In genomic region chr9:21786906-21787305, GRCm38 (mm10) we compare ENCODE assay signal across 9 mouse cellular contexts. TPM values are rescaled to one million over a fixed set of nuclear protein-coding genes. Genes with fewer than 3 reads are reported as not detected.
DNase-seq lines count a peak whose midpoint lies in the region; ATAC-seq and TF ChIP-seq lines count a peak whose summit lies in the region.
"Had no signal": no experiment of that assay in that cellular context is flagged by ENCODE, and none has a peak within 500 bp of the region (broad histone marks: within the 10 kb centered on the region; RNA-seq: fewer than 3 reads in every experiment).

No protein-coding gene starts in this region.

- H3K4me3 ChIP-seq in heart, adult 2 months = no peak overlapping the region
- no peak overlapping the region for H3K4me3 ChIP-seq in heart, embryonic 10.5 days
- H3K4me3 ChIP-seq in embryonic facial prominence, embryonic 13.5 days = no peak overlapping the region
- no peak overlapping the region for H3K4me3 ChIP-seq in heart, postnatal 0 days (ENCODE audit: low read depth, low read length)
- H3K4me3 ChIP-seq: liver, embryonic 15.5 days had no signal

- TF ChIP-seq POLR2A in heart, adult 2 months (IDR thresholded peaks at IDR 0.05; ENCODE audit: insufficient read depth, low read depth, low read length) = no peak

- no peak overlapping the region for H3K9ac ChIP-seq in heart, adult 2 months (ENCODE audit: low read depth, low read length)
- H3K9ac ChIP-seq in embryonic facial prominence, embryonic 13.5 days = peak overlapping the region; percentile 4; the same call in 1 of the 2 replicates
- no peak overlapping the region for H3K9ac ChIP-seq in heart, postnatal 0 days (replicated peaks; ENCODE audit: low read depth, low read length)
- H3K9ac ChIP-seq: liver, embryonic 15.5 days had no signal

- intact Hi-C loops in heart, adult 2 months (cut with DNase I) = loop anchor here (1.0 kb wide), 1 partner anchor 17 kb away; no protein-coding TSS in a partner anchor

- H3K4me2 ChIP-seq in embryonic facial prominence, embryonic 13.5 days = no peak overlapping the region
- no peak overlapping the region for H3K4me2 ChIP-seq in heart, postnatal 0 days (ENCODE audit: low read depth, low read length)
- H3K4me2 ChIP-seq: liver, embryonic 15.5 days had no signal

- DNase-seq in heart, adult 2 months = peak; percentile 71 to 83
- no peak for DNase-seq in heart, embryonic 10.5 days (ENCODE audit: low spot score)
- peak; percentile 81 for DNase-seq in adrenal gland, postnatal 10 days
- DNase-seq in heart, postnatal 0 days (ENCODE audit: low spot score) = peak; percentile 68
- DNase-seq in layer of hippocampus, adult 9-10 months (ENCODE audit: low spot score) = peak; percentile 31
- peak; percentile 74 to 81 for DNase-seq in lung, postnatal 4 days
- DNase-seq in spleen, postnatal 4 days (ENCODE audit: low spot score in 2 of 2) = peak; percentile 45 to 83

- 8% methylated on average over 6 of the region's 6 CpGs for WGBS in heart, adult 2 months
- WGBS in heart, embryonic 10.5 days = 6% methylated on average over 6 of the region's 6 CpGs
- 10% methylated on average over 6 of the region's 6 CpGs for WGBS in embryonic facial prominence, embryonic 13.5 days
- WGBS in heart, postnatal 0 days = 16% methylated on average over 6 of the region's 6 CpGs

- H3K27me3 ChIP-seq in heart, adult 2 months (ENCODE audit: control insufficient read depth, insufficient read depth, low read length) = no peaks in the 10 kb centered on the region
- no peaks in the 10 kb centered on the region for H3K27me3 ChIP-seq in heart, embryonic 10.5 days (ENCODE audit: insufficient read depth, poor library complexity, severe bottlenecking)
- H3K27me3 ChIP-seq in embryonic facial prominence, embryonic 13.5 days = no peaks in the 10 kb centered on the region
- H3K27me3 ChIP-seq in heart, postnatal 0 days (ENCODE audit: control insufficient read depth, insufficient read depth, low read length) = no peaks in the 10 kb centered on the region
- H3K27me3 ChIP-seq: liver, embryonic 15.5 days had no signal

- ATAC-seq in embryonic facial prominence, embryonic 13.5 days (ENCODE audit: insufficient number of reproducible peaks, insufficient read depth, low FRiP score, low TSS enrichment, low read depth) = no peak
- ATAC-seq in heart, postnatal 0 days (ENCODE audit: insufficient read depth, low read depth) = 0 out of 2 replicates have a peak, but pooled peaks have one; percentile 19

- peaks cover 1% of the 10 kb centered on the region; the same call in 1 of the 2 replicates for H3K79me2 ChIP-seq in heart, adult 2 months (replicated peaks; ENCODE audit: control insufficient read depth, insufficient read depth, low read length)

- H3K36me3 ChIP-seq in heart, adult 2 months (ENCODE audit: control insufficient read depth, insufficient read depth, low read length) = peaks cover 5% of the 10 kb centered on the region
- peaks cover 89% of the 10 kb centered on the region for H3K36me3 ChIP-seq in heart, embryonic 10.5 days
- H3K36me3 ChIP-seq in embryonic facial prominence, embryonic 13.5 days = peaks cover 87% of the 10 kb centered on the region
- H3K36me3 ChIP-seq in heart, postnatal 0 days (replicated peaks; ENCODE audit: control insufficient read depth, insufficient read depth, low read length) = peaks cover 53% of the 10 kb centered on the region

- H3K4me1 ChIP-seq in heart, adult 2 months (ENCODE audit: control insufficient read depth, insufficient read depth, low read length) = peaks cover 13% of the 10 kb centered on the region
- H3K4me1 ChIP-seq in heart, embryonic 10.5 days = peaks cover 23% of the 10 kb centered on the region
- H3K4me1 ChIP-seq in embryonic facial prominence, embryonic 13.5 days = peaks cover 24% of the 10 kb centered on the region
- H3K4me1 ChIP-seq in heart, postnatal 0 days (ENCODE audit: control insufficient read depth, insufficient read depth) = peaks cover 21% of the 10 kb centered on the region

- peak overlapping the region; percentile 33; the same call in 1 of the 2 replicates for H3K27ac ChIP-seq in heart, adult 2 months
- H3K27ac ChIP-seq in heart, embryonic 10.5 days = no peak overlapping the region; the same call in 1 of the 2 replicates
- no peak overlapping the region for H3K27ac ChIP-seq in embryonic facial prominence, embryonic 13.5 days
- peak overlapping the region; percentile 24; the same call in 1 of the 2 replicates for H3K27ac ChIP-seq in heart, postnatal 0 days (ENCODE audit: low read depth)
- H3K27ac ChIP-seq: liver, embryonic 15.5 days had no signal

- peak; percentile 93 for TF ChIP-seq CTCF in heart, adult 2 months (IDR thresholded peaks at IDR 0.05)
- peak; percentile 72 for TF ChIP-seq CTCF in heart, postnatal 0 days (IDR thresholded peaks at IDR 0.05; ENCODE audit: low read depth)

- 0 out of 2 replicates have a peak, but pooled peaks have one; percentile 39 for TF ChIP-seq EP300 in heart, adult 2 months (IDR thresholded peaks at IDR 0.05; ENCODE audit: insufficient read depth, low read depth, low read length)
- no peak for TF ChIP-seq EP300 in heart, postnatal 0 days (IDR thresholded peaks at IDR 0.05; ENCODE audit: low read depth)

- no peaks in the 10 kb centered on the region for H3K9me3 ChIP-seq in heart, embryonic 10.5 days
- H3K9me3 ChIP-seq in embryonic facial prominence, embryonic 13.5 days = no peaks in the 10 kb centered on the region
- no peaks in the 10 kb centered on the region for H3K9me3 ChIP-seq in heart, postnatal 0 days (replicated peaks; ENCODE audit: control insufficient read depth, low read length)
- H3K9me3 ChIP-seq: liver, embryonic 15.5 days had no signal

RNA-seq across cellular contexts. Expression of gene Kank2, which starts 11.6 kb away (rescaled TPM):
- 10 to 100 TPM; 57.3 to 62.9 TPM for total RNA-seq in heart, adult 2 months (2021)
- polyA plus RNA-seq in heart, adult 2 months (2012; rRNA removed) = 45.3 and 52.7 TPM in 2 replicates
- polyA plus RNA-seq in heart, embryonic 10.5 days (2016; fragmentation: Nextera tagmentation; extraction: Ambion mirVana) = 16.4 and 16.9 TPM in 2 replicates
- 10 to 100 TPM; 33.1 to 37.2 TPM for total RNA-seq in adrenal gland, postnatal 10 days (2021)
- polyA plus RNA-seq in embryonic facial prominence, embryonic 13.5 days (2015; fragmentation: Nextera tagmentation; extraction: Ambion mirVana) = 20.8 and 22.6 TPM in 2 replicates
- total RNA-seq in heart, postnatal 0 days (2014; rRNA removed; ENCODE audit: low replicate concordance) = 78.5 and 92.4 TPM in 2 replicates
- polyA plus RNA-seq in heart, postnatal 0 days (2015; fragmentation: Nextera tagmentation; extraction: Ambion mirVana) = 10.3 and 10.9 TPM in 2 replicates

RNA-seq across cellular contexts. Expression of gene Spc24, which starts 26.8 kb away (rescaled TPM):
- 1 to 10 TPM; 5.1 to 6.8 TPM for total RNA-seq in heart, adult 2 months (2021)
- 6.0 and 6.2 TPM in 2 replicates for polyA plus RNA-seq in heart, adult 2 months (2012; rRNA removed)
- 112 and 160 TPM in 2 replicates for polyA plus RNA-seq in heart, embryonic 10.5 days (2016; fragmentation: Nextera tagmentation; extraction: Ambion mirVana)
- 10 to 100 TPM; 12.6 to 14.3 TPM for total RNA-seq in adrenal gland, postnatal 10 days (2021)
- 105 and 111 TPM in 2 replicates for polyA plus RNA-seq in embryonic facial prominence, embryonic 13.5 days (2015; fragmentation: Nextera tagmentation; extraction: Ambion mirVana)
- 22.3 and 76.0 TPM in 2 replicates for total RNA-seq in heart, postnatal 0 days (2014; rRNA removed; ENCODE audit: low replicate concordance)
- polyA plus RNA-seq in heart, postnatal 0 days (2015; fragmentation: Nextera tagmentation; extraction: Ambion mirVana) = 35.2 and 40.3 TPM in 2 replicates

RNA-seq across cellular contexts. Expression of gene Angptl8, which starts 48.4 kb away (rescaled TPM):
- not detected for total RNA-seq in heart, adult 2 months (2021)
- 0.41 and 2.4 TPM in 2 replicates for polyA plus RNA-seq in heart, adult 2 months (2012; rRNA removed)
- polyA plus RNA-seq in heart, embryonic 10.5 days (2016; fragmentation: Nextera tagmentation; extraction: Ambion mirVana) = 2.5 and 5.7 TPM in 2 replicates
- 10 to 100 TPM in 1 of 2 experiments, 1 to 10 TPM in 1; 7.6 to 17.9 TPM for total RNA-seq in adrenal gland, postnatal 10 days (2021)
- 0.74 and 1.1 TPM in 2 replicates for polyA plus RNA-seq in embryonic facial prominence, embryonic 13.5 days (2015; fragmentation: Nextera tagmentation; extraction: Ambion mirVana)
- total RNA-seq in heart, postnatal 0 days (2014; rRNA removed; ENCODE audit: low replicate concordance) = not detected in 2 replicates
- polyA plus RNA-seq in heart, postnatal 0 days (2015; fragmentation: Nextera tagmentation; extraction: Ambion mirVana) = 0.55 and 0.69 TPM in 2 replicates

Comparison
In these comparisons a context has a peak if more than half of its experiments do, and no peak if none do; other contexts are left out.
1. H3K27ac ChIP-seq: peak in heart, adult 2 months (single experiment) and heart, postnatal 0 days (single experiment); none in heart, embryonic 10.5 days (single experiment) and embryonic facial prominence, embryonic 13.5 days (single experiment).